Mouse (Mus musculus) C2C12 (cell line): ENCODE measurements around the gene Gm20696.

ENCODE experiments used
- CEBPB ChIP-seq: IDR thresholded peaks from one replicate; pipeline ENCODE4 v1.6.1; 2011; ENCODE audit warnings: low read depth, mild to moderate bottlenecking, control low read depth, moderate library complexity
- CTCF ChIP-seq: IDR thresholded peaks from one replicate; pipeline ENCODE4 v1.5.1; 2011; ENCODE audit not compliant: control insufficient read depth, insufficient read depth, insufficient read length
- MAX ChIP-seq: IDR thresholded peaks from one replicate; pipeline ENCODE4 v1.6.1; 2011; ENCODE audit warnings: mild to moderate bottlenecking, control low read depth
- MYOD1 ChIP-seq: IDR thresholded peaks from one replicate; pipeline ENCODE4 v1.6.1; 2011; ENCODE audit warnings: low read depth; ENCODE audit not compliant: control insufficient read depth, insufficient read length
- MYOG ChIP-seq: IDR thresholded peaks from one replicate; pipeline ENCODE4 v1.6.1; 2011; ENCODE audit not compliant: control insufficient read depth, insufficient read length; ENCODE audit errors: extremely low read depth
- USF1 ChIP-seq: IDR thresholded peaks from one replicate; pipeline ENCODE4 v1.6.1; 2011; ENCODE audit warnings: low read depth, mild to moderate bottlenecking, control low read depth, moderate library complexity

DNA sequence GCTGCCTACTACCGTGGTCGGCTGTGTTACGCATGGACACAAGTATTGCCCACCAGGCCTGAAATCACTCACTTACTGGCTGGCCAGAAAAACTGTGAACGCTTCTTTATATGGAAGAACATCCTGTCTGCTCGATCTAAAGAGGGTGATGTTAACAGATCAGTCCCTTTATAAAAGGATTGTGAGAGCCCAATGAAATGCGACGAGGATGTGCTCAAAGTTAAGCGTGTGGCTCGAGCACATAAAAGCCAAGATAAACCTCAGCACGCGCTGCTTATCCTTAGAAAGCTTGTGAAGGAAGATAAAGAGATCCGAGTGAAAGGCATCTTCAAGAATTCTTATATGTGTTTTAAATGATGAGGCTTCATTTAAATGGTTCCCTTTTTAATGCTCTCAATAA lies 270.9 kb downstream of the Gm20696 start:
- no peak for TF ChIP-seq CEBPB
- TF ChIP-seq USF1: no peak
- TF ChIP-seq CTCF: no peak
- no peak for TF ChIP-seq MYOD1
- no peak for TF ChIP-seq MAX
- no peak for TF ChIP-seq MYOG
